Mouse (Mus musculus) liver, postnatal 0 days (tissue): ENCODE results near the gene Plin4.

Experiments
- CTCF ChIP-seq: sonication (generic); IDR thresholded peaks from 2 replicates; pipeline ENCODE4 v1.5.1; 2016; ENCODE audit warnings: antibody characterized with exemption, low read depth
- EP300 ChIP-seq: IDR thresholded peaks from 2 replicates; pipeline ENCODE4 v1.6.1; 2016; ENCODE audit warnings: antibody characterized with exemption, low read depth, mild to moderate bottlenecking

GRCm38 (mm10) chr17:56106981-56107380 is 2.6 kb downstream of the Plin4 start:
- TF ChIP-seq EP300 (no peak), CTCF (no peak)
